Mouse (Mus musculus) lung, adult 18-20 months (tissue): ENCODE measurements around the gene Tmprss13.

ENCODE experiments used
- DNase-seq, 2 experiments: peaks; one replicate each; pipeline ENCODE4 v3.0.0; 2022; ENCODE audit warnings: mixed read lengths in 2 of 2

The Tmprss13 gene

GRCm38 (mm10) chr9:45318855-45319254 lies at the start of gene Tmprss13:
Gene Tmprss13, plus strand, starts transcription at chr9:45319100.
- DNase-seq, result peak; percentile 42 to 58

GRCm38 (mm10) chr9:45272213-45272612 lies 46.7 kb upstream of the Tmprss13 start:
- peak in 1 of 2 experiments; percentile 31 for DNase-seq

GRCm38 (mm10) chr9:45274218-45274617 lies 44.7 kb upstream of the Tmprss13 start:
- DNase-seq, result no peak

GRCm38 (mm10) chr9:45274635-45275034 lies 44.3 kb upstream of the Tmprss13 start:
- no peak for DNase-seq

GRCm38 (mm10) chr9:45280059-45280458 lies 38.8 kb upstream of the Tmprss13 start:
- DNase-seq, result no peak

GRCm38 (mm10) chr9:45280891-45281290 lies 38.0 kb upstream of the Tmprss13 start:
- no peak for DNase-seq

GRCm38 (mm10) chr9:45282466-45282865 lies 36.4 kb upstream of the Tmprss13 start:
- DNase-seq, result no peak

GRCm38 (mm10) chr9:45291481-45292168 lies 27.3 kb upstream of the Tmprss13 start:
- DNase-seq, result no peak

- DNase-seq, result peak; percentile 20 to 31
Observed at GRCm38 (mm10) chr9:45294210-45295011, 24.5 kb upstream of the Tmprss13 start.

GRCm38 (mm10) chr9:45299231-45300006 lies 19.5 kb upstream of the Tmprss13 start:
- peak; percentile 40 to 41 for DNase-seq

GRCm38 (mm10) chr9:45300422-45301104 lies 18.3 kb upstream of the Tmprss13 start:
- DNase-seq, result peak; percentile 92 to 94

- DNase-seq, result no peak
Observed at GRCm38 (mm10) chr9:45301771-45302170, 17.1 kb upstream of the Tmprss13 start.

- no peak for DNase-seq
Observed at GRCm38 (mm10) chr9:45306746-45307410, 12.0 kb upstream of the Tmprss13 start.

- DNase-seq, result no peak
Observed at GRCm38 (mm10) chr9:45308521-45308920, 10.4 kb upstream of the Tmprss13 start.

GRCm38 (mm10) chr9:45311858-45312257 lies 7.0 kb upstream of the Tmprss13 start:
- DNase-seq, result no peak

GRCm38 (mm10) chr9:45313913-45314312 lies 5.0 kb upstream of the Tmprss13 start:
- no peak for DNase-seq

- peak; percentile 30 to 41 for DNase-seq
Observed at GRCm38 (mm10) chr9:45317635-45318034, 1.3 kb upstream of the Tmprss13 start.

GRCm38 (mm10) chr9:45321465-45321864 lies 2.6 kb downstream of the Tmprss13 start:
- DNase-seq, result peak in 1 of 2 experiments; percentile 17

GRCm38 (mm10) chr9:45321946-45322430 lies 3.1 kb downstream of the Tmprss13 start:
- peak; percentile 57 to 77 for DNase-seq

- DNase-seq, result no peak
Observed at GRCm38 (mm10) chr9:45326390-45326789, 7.5 kb downstream of the Tmprss13 start.

- DNase-seq, result no peak
Observed at GRCm38 (mm10) chr9:45328263-45328662, 9.4 kb downstream of the Tmprss13 start.

- no peak for DNase-seq
Observed at GRCm38 (mm10) chr9:45329577-45329976, 10.7 kb downstream of the Tmprss13 start.
